Mouse (Mus musculus) erythroblast, embryonic 14.5 days (primary cell): ENCODE measurements around the gene Ephx1. TPM values are rescaled to one million over a fixed set of nuclear protein-coding genes. Genes with fewer than 3 reads are reported as not detected.

ENCODE experiments used
- H3K27me3 ChIP-seq: 2 replicates; pipeline ENCODE4 v1.6.1; 2012; ENCODE audit warnings: inconsistent platforms; ENCODE audit not compliant: control insufficient read depth
- H3K36me3 ChIP-seq: 2 replicates; pipeline ENCODE4 v1.6.1; 2012; ENCODE audit warnings: mild to moderate bottlenecking, inconsistent platforms; ENCODE audit not compliant: control insufficient read depth
- H3K4me1 ChIP-seq: 2 replicates; pipeline ENCODE4 v1.6.1; 2012; ENCODE audit warnings: inconsistent platforms; ENCODE audit not compliant: control insufficient read depth
- H3K4me3 ChIP-seq: replicated peaks from 2 replicates; pipeline ENCODE3; 2012; ENCODE audit warnings: moderate library complexity, mild to moderate bottlenecking, inconsistent platforms
- H3K9me3 ChIP-seq: 2 replicates; pipeline ENCODE4 v1.6.1; 2012; ENCODE audit warnings: low read length, inconsistent platforms, mixed read lengths; ENCODE audit not compliant: control insufficient read depth
- GATA1 ChIP-seq: IDR thresholded peaks from 2 replicates; pipeline ENCODE4 v1.6.1; 2012; ENCODE audit warnings: low read length, inconsistent platforms, mixed read lengths
- TAL1 ChIP-seq: IDR thresholded peaks from 3 replicates; pipeline ENCODE4 v1.6.1; 2012; ENCODE audit warnings: low read length, inconsistent platforms, mixed read lengths
- polyA plus RNA-seq: library from polyadenylated mRNA; stranded (reverse); fragments of >175 nt; gene quantifications from 2 replicates; pipeline ENCODE4 v1.2.3, GENCODE M21; 2012

Gene Ephx1
- polyA plus RNA-seq: not detected in 2 replicates

- Histone ChIP-seq H3K9me3 (no peaks in the 10 kb centered on the region), H3K4me1 (peaks cover 14% of the 10 kb centered on the region), H3K27me3 (peaks cover 34% of the 10 kb centered on the region), H3K4me3 (no peak within 1 kb of the TSS), H3K36me3 (no peaks in the 10 kb centered on the region)
- TF ChIP-seq GATA1 (no peak), TAL1 (no peak)
These were observed at the start of gene Ephx1 for GRCm38 (mm10) chr1:181020756-181021487. Ephx1 (minus strand) TSS chr1:181020904.

DNA sequence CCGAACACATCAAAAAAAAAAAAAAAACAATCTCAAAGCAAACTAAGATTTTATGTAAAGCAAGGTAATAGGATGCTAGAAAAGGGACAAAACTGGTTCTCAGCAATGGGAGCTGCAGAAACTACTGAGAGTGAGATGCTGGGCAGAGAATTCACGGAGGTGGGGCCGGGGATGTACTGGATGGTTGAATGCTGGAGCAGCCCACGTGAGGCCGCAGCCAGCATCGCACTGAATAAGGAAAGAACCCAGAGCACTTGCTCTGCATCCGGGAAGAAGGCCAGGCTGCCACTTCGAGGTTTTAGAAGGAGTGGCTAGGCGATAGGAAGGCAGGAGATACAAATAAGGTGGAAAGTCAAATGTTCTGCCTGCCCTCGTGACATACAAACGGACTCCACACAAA, 49.0 kb upstream of the Ephx1 start:
- no peak overlapping the region for H3K4me3 ChIP-seq
- H3K9me3 ChIP-seq: no peaks in the 10 kb centered on the region
- H3K4me1 ChIP-seq: peaks cover 4% of the 10 kb centered on the region; the same call in 1 of the 2 replicates
- H3K36me3 ChIP-seq: no peaks in the 10 kb centered on the region
- TF ChIP-seq GATA1 (no peak), TAL1 (no peak)
- peaks cover 3% of the 10 kb centered on the region; the same call in 1 of the 2 replicates for H3K27me3 ChIP-seq

DNA sequence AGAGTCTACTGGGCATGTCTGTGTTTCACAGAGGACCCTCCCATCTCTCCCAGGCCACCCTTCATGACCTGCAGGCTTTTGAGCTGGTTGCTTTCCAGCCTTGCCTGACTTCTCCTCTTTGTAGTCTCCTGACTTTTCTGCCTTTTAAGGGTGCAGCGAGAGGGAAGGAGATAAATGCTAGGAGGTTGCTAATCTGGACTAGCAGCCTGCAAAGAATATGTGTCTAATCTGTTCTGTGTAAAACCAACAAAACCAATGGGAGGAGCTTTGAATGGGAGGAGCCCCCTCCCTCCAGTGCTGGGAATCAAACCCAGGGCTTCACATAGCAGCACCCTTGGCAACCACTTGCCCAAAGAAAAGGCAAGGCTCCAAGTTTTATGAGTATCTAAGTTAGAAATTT, 47.6 kb upstream of the Ephx1 start:
- no peak overlapping the region for H3K4me3 ChIP-seq
- peaks cover 3% of the 10 kb centered on the region; the same call in 1 of the 2 replicates for H3K27me3 ChIP-seq
- peaks cover 4% of the 10 kb centered on the region; the same call in 1 of the 2 replicates for H3K4me1 ChIP-seq
- TF ChIP-seq TAL1 (no peak), GATA1 (no peak)
- H3K36me3 ChIP-seq: no peaks in the 10 kb centered on the region
- H3K9me3 ChIP-seq: no peaks in the 10 kb centered on the region

DNA sequence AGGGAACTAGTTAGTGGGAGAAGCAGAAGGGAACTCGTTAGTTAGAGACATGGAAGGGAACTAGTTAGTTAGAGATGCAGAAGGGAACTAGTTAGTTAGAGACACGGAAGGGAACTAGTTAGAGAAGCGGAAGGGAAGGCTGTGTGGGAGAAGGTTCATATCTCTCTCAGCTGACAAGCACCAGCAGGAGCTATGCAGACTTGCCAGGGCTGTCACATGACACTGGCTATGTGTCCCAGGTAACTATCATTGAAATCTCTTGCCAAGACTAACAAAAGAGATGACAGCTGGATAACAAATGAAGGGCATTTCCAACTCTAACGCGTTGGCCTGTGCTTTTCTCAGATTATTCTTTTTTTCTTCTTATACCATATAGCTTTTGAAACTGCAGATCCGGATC, 43.9 kb upstream of the Ephx1 start:
- H3K4me1 ChIP-seq: peaks cover 4% of the 10 kb centered on the region; the same call in 1 of the 2 replicates

GRCm38 (mm10) chr1:181063991-181064390, 43.3 kb upstream of the Ephx1 start:
- Histone ChIP-seq H3K9me3 (no peaks in the 10 kb centered on the region), H3K36me3 (no peaks in the 10 kb centered on the region), H3K27me3 (no peaks in the 10 kb centered on the region; the same call in 1 of the 2 replicates), H3K4me3 (no peak overlapping the region), H3K4me1 (peaks cover 4% of the 10 kb centered on the region; the same call in 1 of the 2 replicates)
- TF ChIP-seq TAL1 (no peak), GATA1 (no peak)

More for the DNA sequence above, 43.9 kb upstream of the Ephx1 start:
- no peaks in the 10 kb centered on the region for H3K36me3 ChIP-seq
- H3K27me3 ChIP-seq: no peaks in the 10 kb centered on the region; the same call in 1 of the 2 replicates
- TF ChIP-seq GATA1 (no peak), TAL1 (no peak)
- H3K4me3 ChIP-seq: no peak overlapping the region
- H3K9me3 ChIP-seq: no peaks in the 10 kb centered on the region

DNA sequence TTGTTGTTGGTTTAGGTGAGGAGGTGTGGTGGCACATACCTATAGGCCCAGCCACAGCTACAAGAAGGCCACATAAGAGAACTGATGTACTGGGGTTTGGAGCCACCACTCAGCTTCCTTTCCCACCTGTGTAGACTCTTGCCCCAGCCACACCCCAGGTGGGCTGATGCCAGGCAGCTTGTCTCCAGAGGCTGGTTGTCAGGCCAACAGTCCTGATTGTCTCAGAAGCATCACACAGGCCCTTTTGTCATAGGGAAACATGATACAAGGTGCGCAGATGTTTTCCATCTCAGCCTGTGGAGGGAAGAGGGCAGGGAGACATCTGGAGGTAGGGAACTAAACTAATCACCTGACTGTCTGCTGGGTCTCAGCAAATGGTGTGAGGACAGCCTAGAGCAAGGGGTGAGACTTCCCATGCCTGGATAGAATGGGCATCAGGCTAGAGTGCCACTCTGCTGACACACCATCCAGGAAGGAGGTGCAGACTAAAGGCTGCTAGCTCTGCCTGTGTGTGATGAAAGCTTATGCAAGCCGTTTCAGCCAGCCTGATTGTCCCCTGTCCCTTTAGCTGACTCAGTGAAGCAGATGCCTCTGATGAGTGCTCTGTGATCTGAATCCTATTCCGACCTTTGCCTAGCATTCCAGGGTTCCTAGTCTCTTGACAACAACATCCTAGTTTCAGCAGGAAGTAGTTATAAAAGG, 41.2 kb upstream of the Ephx1 start:
- no peaks in the 10 kb centered on the region for H3K36me3 ChIP-seq
- H3K4me1 ChIP-seq: no peaks in the 10 kb centered on the region
- no peak overlapping the region for H3K4me3 ChIP-seq
- no peaks in the 10 kb centered on the region; the same call in 1 of the 2 replicates for H3K9me3 ChIP-seq
- no peaks in the 10 kb centered on the region; the same call in 1 of the 2 replicates for H3K27me3 ChIP-seq
- TF ChIP-seq TAL1 (no peak), GATA1 (no peak)

DNA sequence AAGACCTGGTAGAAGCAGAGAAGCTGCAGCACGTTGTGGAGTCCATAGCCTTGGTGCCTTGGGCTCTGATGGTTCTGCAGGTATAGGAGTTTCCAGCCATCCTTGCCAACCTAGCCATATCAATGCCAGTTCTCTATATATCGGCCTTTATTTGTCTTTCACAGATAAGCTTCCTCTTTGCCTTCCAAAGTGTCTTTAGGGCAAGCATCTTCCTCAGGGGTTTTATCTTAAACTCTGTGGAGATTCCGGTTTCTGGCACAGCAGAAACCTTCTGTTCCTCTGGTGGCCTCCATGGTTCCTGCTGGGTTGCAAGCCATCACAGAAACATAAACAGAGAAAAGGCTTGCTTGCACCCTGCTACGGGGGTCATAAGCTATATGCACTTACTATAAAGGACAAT, 32.2 kb upstream of the Ephx1 start:
- H3K4me1 ChIP-seq: no peaks in the 10 kb centered on the region
- TF ChIP-seq TAL1 (no peak), GATA1 (no peak)
- no peak overlapping the region for H3K4me3 ChIP-seq
- H3K27me3 ChIP-seq: no peaks in the 10 kb centered on the region; the same call in 1 of the 2 replicates
- no peaks in the 10 kb centered on the region; the same call in 1 of the 2 replicates for H3K9me3 ChIP-seq
- no peaks in the 10 kb centered on the region for H3K36me3 ChIP-seq

DNA sequence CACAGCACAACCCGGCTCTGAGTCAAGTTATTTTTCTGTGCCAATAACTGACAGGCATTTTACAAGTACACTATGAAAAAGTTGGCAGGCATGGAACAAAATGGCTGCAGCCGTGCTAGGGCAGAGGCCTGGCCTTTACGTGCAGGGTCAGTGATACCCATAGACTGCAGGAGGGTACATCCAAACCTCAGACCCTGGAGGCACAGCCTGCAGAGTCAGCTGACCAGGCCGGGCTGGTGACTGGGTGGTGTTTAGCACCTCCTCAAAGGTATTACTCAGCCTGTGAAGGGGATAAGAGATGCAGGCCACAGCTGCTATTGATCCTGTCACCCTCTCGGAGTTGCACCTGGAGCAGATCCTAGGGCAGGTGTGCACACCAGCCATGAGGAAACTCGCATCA, 30.2 kb upstream of the Ephx1 start, which contains the start of gene 9130409I23Rik:
9130409I23Rik (plus strand) TSS at position 301 of the 400 bp plus-strand sequence.
- H3K4me3 ChIP-seq: no peak within 1 kb of the TSS
- H3K27me3 ChIP-seq: no peaks in the 10 kb centered on the region; the same call in 1 of the 2 replicates
- TF ChIP-seq GATA1 (no peak), TAL1 (no peak)
- no peaks in the 10 kb centered on the region for H3K4me1 ChIP-seq
- no peaks in the 10 kb centered on the region for H3K9me3 ChIP-seq
- no peaks in the 10 kb centered on the region for H3K36me3 ChIP-seq

DNA sequence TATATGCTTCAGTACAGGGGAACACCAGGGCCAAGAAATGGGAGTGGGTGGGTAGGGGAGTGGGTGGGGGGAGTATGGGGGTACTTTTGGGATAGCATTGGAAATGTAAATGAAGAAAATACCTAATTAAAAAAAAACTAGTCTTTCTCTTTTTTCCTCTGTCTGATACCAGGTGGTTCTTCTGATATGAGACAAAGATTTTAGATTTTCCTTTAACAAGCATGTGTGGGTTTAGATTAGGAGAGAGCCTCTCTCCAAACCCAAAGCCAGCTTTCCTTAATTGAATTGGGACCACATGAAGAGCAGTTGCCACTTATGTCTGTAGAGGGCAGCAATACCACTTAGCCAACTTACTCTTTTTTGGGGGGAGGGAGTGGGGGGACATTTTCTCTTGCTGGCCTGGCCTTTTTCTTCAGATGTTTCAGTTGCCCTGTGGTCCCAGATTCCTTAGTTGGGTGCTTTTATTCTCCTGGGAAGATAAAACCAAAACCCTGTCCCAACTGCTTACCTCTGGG, 28.7 kb upstream of the Ephx1 start:
- Histone ChIP-seq H3K4me1 (no peaks in the 10 kb centered on the region), H3K27me3 (peaks cover under 1% of the 10 kb centered on the region; the same call in 1 of the 2 replicates), H3K4me3 (no peak overlapping the region), H3K9me3 (no peaks in the 10 kb centered on the region), H3K36me3 (no peaks in the 10 kb centered on the region)
- no peak for TF ChIP-seq TAL1
- no peak for TF ChIP-seq GATA1
